Mouse (Mus musculus) MEL (cell line): ENCODE data around the gene Asb16. TPM values are rescaled to one million over a fixed set of nuclear protein-coding genes. Genes with fewer than 3 reads are reported as not detected.

Source experiments
- DNase-seq: peaks from one replicate; pipeline ENCODE4 v3.0.0; 2011; ENCODE audit warnings: low read depth, low spot score
- H3K27ac ChIP-seq: 2 replicates; pipeline ENCODE4 v1.5.1; 2012; ENCODE audit warnings: low read depth, mild to moderate bottlenecking, control low read depth, low read length, moderate library complexity; ENCODE audit not compliant: control insufficient read depth
- H3K27me3 ChIP-seq, 2 experiments: fragments of 150-350 bp in 1 of 2; sonication (generic) in 1 of 2; 2 replicates each; pipeline ENCODE4 v1.6.1; 2012; ENCODE audit warnings: low read length in 2 of 2, mild to moderate bottlenecking in 2 of 2, improper control_type of control experiment in 1 of 2, moderate library complexity in 1 of 2; ENCODE audit not compliant: insufficient read depth in 2 of 2, control insufficient read depth in 1 of 2
- H3K36me3 ChIP-seq, 2 experiments: 2 replicates each; pipeline ENCODE4 v1.6.1; 2012 to 2014; ENCODE audit warnings: low read length in 2 of 2, improper control_type of control experiment in 1 of 2, inconsistent platforms in 1 of 2, mild to moderate bottlenecking in 1 of 2; ENCODE audit not compliant: insufficient read depth in 2 of 2, control insufficient read depth in 1 of 2
- H3K4me1 ChIP-seq, 2 experiments: fragments of 150-350 bp in 1 of 2; sonication (generic) in 1 of 2; 2 replicates each; pipeline ENCODE4 v1.6.1; 2012; ENCODE audit warnings: low read length in 2 of 2, improper control_type of control experiment in 1 of 2, mild to moderate bottlenecking in 1 of 2; ENCODE audit not compliant: insufficient read depth in 2 of 2, control insufficient read depth in 1 of 2
- H3K4me3 ChIP-seq, 2 experiments: fragments of 150-350 bp in 1 of 2; sonication (generic) in 1 of 2; 2 replicates each; pipeline ENCODE4 v1.5.1; 2012; ENCODE audit warnings: low read depth in 2 of 2, low read length in 2 of 2, mild to moderate bottlenecking in 2 of 2, moderate library complexity in 2 of 2, control low read depth in 1 of 2, improper control_type of control experiment in 1 of 2; ENCODE audit not compliant: control insufficient read depth in 1 of 2, insufficient read depth in 1 of 2
- H3K79me2 ChIP-seq: 2 replicates; pipeline ENCODE4 v1.6.1; 2012; ENCODE audit warnings: mild to moderate bottlenecking, low read length, moderate library complexity; ENCODE audit not compliant: control insufficient read depth, poor library complexity, insufficient read depth
- H3K9ac ChIP-seq: 2 replicates; pipeline ENCODE4 v1.6.1; 2012; ENCODE audit warnings: low read depth, mild to moderate bottlenecking, control low read depth, low read length, moderate library complexity; ENCODE audit not compliant: control insufficient read depth, poor library complexity, severe bottlenecking
- H3K9me3 ChIP-seq: fragments of 150-350 bp; sonication (generic); replicated peaks from 2 replicates; pipeline ENCODE4 v1.6.1; 2012; ENCODE audit warnings: mild to moderate bottlenecking, low read length, improper control_type of control experiment, moderate library complexity; ENCODE audit not compliant: insufficient read depth
- CHD2 ChIP-seq: IDR thresholded peaks from 2 replicates; pipeline ENCODE4 v1.6.1; 2011; ENCODE audit warnings: low read length, improper control_type of control experiment
- E2F4 ChIP-seq: IDR thresholded peaks from 2 replicates; pipeline ENCODE4 v1.6.1; 2011; ENCODE audit warnings: low read depth, low read length, improper control_type of control experiment, borderline replicate concordance
- ELF1 ChIP-seq: IDR thresholded peaks from 2 replicates; pipeline ENCODE4 v1.6.1; 2014; ENCODE audit warnings: low read depth, mild to moderate bottlenecking, inconsistent platforms, low read length, improper control_type of control experiment, moderate library complexity
- ETS1 ChIP-seq: IDR thresholded peaks from 2 replicates; pipeline ENCODE4 v1.6.1; 2012; ENCODE audit warnings: low read depth, mild to moderate bottlenecking, inconsistent platforms, low read length, improper control_type of control experiment, moderate library complexity
- HCFC1 ChIP-seq: IDR thresholded peaks from 2 replicates; pipeline ENCODE4 v1.6.1; 2012; ENCODE audit warnings: low read depth, mild to moderate bottlenecking, inconsistent platforms, low read length, improper control_type of control experiment, moderate library complexity
- JUND ChIP-seq: IDR thresholded peaks from 2 replicates; pipeline ENCODE4 v1.6.1; 2011; ENCODE audit warnings: low read depth, mild to moderate bottlenecking, improper control_type of control experiment, low read length
- KAT2A ChIP-seq: conservative IDR thresholded peaks from 2 replicates; pipeline ENCODE4 v1.6.1; 2012; ENCODE audit warnings: low read depth, low read length, improper control_type of control experiment, inconsistent platforms
- MYB ChIP-seq: IDR thresholded peaks from 2 replicates; pipeline ENCODE4 v1.6.1; 2011; ENCODE audit warnings: mild to moderate bottlenecking, low read depth, low read length, improper control_type of control experiment
- NRF1 ChIP-seq: IDR thresholded peaks from 2 replicates; pipeline ENCODE4 v1.6.1; 2014; ENCODE audit warnings: low read depth, mild to moderate bottlenecking, inconsistent platforms, low read length, improper control_type of control experiment, moderate library complexity; ENCODE audit not compliant: poor library complexity, insufficient read depth, severe bottlenecking
- POLR2A ChIP-seq, 2 experiments: IDR thresholded peaks; 2 replicates each; pipeline ENCODE4 v1.6.1; 2011 to 2012; ENCODE audit warnings: low read length in 2 of 2, mild to moderate bottlenecking in 2 of 2, control low read depth in 1 of 2, improper control_type of control experiment in 1 of 2, low read depth in 1 of 2, moderate library complexity in 1 of 2; ENCODE audit not compliant: control insufficient read depth in 1 of 2, insufficient read depth in 1 of 2, poor library complexity in 1 of 2
- POLR2AphosphoS2 ChIP-seq: IDR thresholded peaks from 2 replicates; pipeline ENCODE4 v1.6.1; 2011; ENCODE audit warnings: low read length, improper control_type of control experiment
- SMC3 ChIP-seq: IDR thresholded peaks from 2 replicates; pipeline ENCODE4 v1.6.1; 2011; ENCODE audit warnings: low read depth, low read length, improper control_type of control experiment
- TCF12 ChIP-seq: IDR thresholded peaks from 2 replicates; pipeline ENCODE4 v1.6.1; 2014; ENCODE audit warnings: low read depth, mild to moderate bottlenecking, inconsistent platforms, low read length, improper control_type of control experiment, moderate library complexity
- ZKSCAN1 ChIP-seq: IDR thresholded peaks from 2 replicates; pipeline ENCODE4 v1.6.1; 2012; ENCODE audit warnings: low read depth, mild to moderate bottlenecking, inconsistent platforms, low read length, improper control_type of control experiment, moderate library complexity
- ZMIZ1 ChIP-seq: IDR thresholded peaks from 2 replicates; pipeline ENCODE4 v1.6.1; 2012; ENCODE audit warnings: low read depth, mild to moderate bottlenecking, inconsistent platforms, low read length, improper control_type of control experiment, moderate library complexity
- polyA plus RNA-seq, 2 experiments: library from polyadenylated mRNA; stranded (reverse) in 1 of 2; unstranded in 1 of 2; fragments of >175 nt in 1 of 2; fragments of >200 nt in 1 of 2; gene quantifications; 2 replicates each; pipeline versions ENCODE4 v1.2.1 to v1.2.4; 2012; ENCODE audit warnings: low replicate concordance in 2 of 2, low read depth in 1 of 2; ENCODE audit not compliant: insufficient read length in 2 of 2, insufficient read depth in 1 of 2, missing spikeins in 1 of 2
- total RNA-seq: library from RNA; depleted of rRNA; stranded (reverse); fragments of 300-350 nt; gene quantifications from 2 replicates; pipeline ENCODE4 v1.2.3, GENCODE M21; 2012

Asb16 gene
- total and polyA plus RNA-seq, 3 experiments, result 4.4 to 8.5 TPM; not detected in 1

GRCm38 (mm10) chr11:102319941-102320685 is 51.6 kb downstream of the Asb16 start (continued):
- TF ChIP-seq CHD2 (0 out of 2 replicates have a peak, but pooled peaks have one; percentile 2), JUND (no peak), SMC3 (peak; percentile 16; the same call in 1 of the 2 replicates)

GRCm38 (mm10) chr11:102320686-102321005 is 52.1 kb downstream of the Asb16 start:
- Histone ChIP-seq H3K79me2 (peaks cover 42% of the 10 kb centered on the region), H3K27ac (peak overlapping the region; percentile 8; the same call in 1 of the 2 replicates), H3K36me3 (peaks cover 0 to 7% of the 10 kb centered on the region in 2 experiments; a peak in 2 of 4 replicates), H3K4me3 (peak overlapping the region; percentile 91 to 98; a peak in 3 of 4 replicates), H3K27me3 (peaks cover 3 to 5% of the 10 kb centered on the region in 2 experiments; a peak in 2 of 4 replicates), H3K4me1 (peaks cover 0 to 8% of the 10 kb centered on the region in 2 experiments; a peak in 2 of 4 replicates), H3K9me3 (no peaks in the 10 kb centered on the region), H3K9ac (peak overlapping the region; percentile 100)
- TF ChIP-seq ETS1 (no peak), ZKSCAN1 (0 out of 2 replicates have a peak, but pooled peaks have one; percentile 2), JUND (no peak), TCF12 (0 out of 2 replicates have a peak, but pooled peaks have one; percentile 15), ELF1 (no peak), HCFC1 (no peak)
- no peak for DNase-seq

GRCm38 (mm10) chr11:102321931-102322330 is 53.4 kb downstream of the Asb16 start:
- peaks cover 0 to 6% of the 10 kb centered on the region in 2 experiments; a peak in 2 of 4 replicates for H3K4me1 ChIP-seq
- H3K36me3 ChIP-seq, result peaks cover 0 to 3% of the 10 kb centered on the region in 2 experiments; a peak in 1 of 4 replicates
- H3K9me3 ChIP-seq, result no peaks in the 10 kb centered on the region
- H3K79me2 ChIP-seq, result peaks cover 31% of the 10 kb centered on the region
- TF ChIP-seq MYB, result no peak
- no peak for TF ChIP-seq ZMIZ1
- TF ChIP-seq KAT2A, result no peak
- TF ChIP-seq POLR2AphosphoS2, result no peak
- no peak for TF ChIP-seq CHD2
- no peak for TF ChIP-seq SMC3
- TF ChIP-seq ELF1, result no peak
- TF ChIP-seq NRF1, result no peak
- no peak for TF ChIP-seq E2F4
- no peak for TF ChIP-seq POLR2A (IDR thresholded peaks at IDR 0.05; ENCODE audit: control insufficient read depth in 1 of 2, insufficient read depth in 1 of 2, low read depth in 1 of 2, low read length in 2 of 2, poor library complexity in 1 of 2)
- no peak for DNase-seq
- peaks cover 10 to 12% of the 10 kb centered on the region in 2 experiments for H3K27me3 ChIP-seq
- H3K27ac ChIP-seq, result no peak overlapping the region
- no peak overlapping the region for H3K9ac ChIP-seq
- H3K4me3 ChIP-seq, result no peak overlapping the region
